Mouse (Mus musculus) lung, postnatal 4 days (tissue): ENCODE results near the gene Rap1gds1.
A peak's percentile ranks its signal among the peaks of the same experiment; 100 is the strongest.

Experiments
- DNase-seq, 2 experiments: peaks; one replicate each; pipeline ENCODE4 v3.0.0; 2021

Rap1gds1 gene

DNA sequence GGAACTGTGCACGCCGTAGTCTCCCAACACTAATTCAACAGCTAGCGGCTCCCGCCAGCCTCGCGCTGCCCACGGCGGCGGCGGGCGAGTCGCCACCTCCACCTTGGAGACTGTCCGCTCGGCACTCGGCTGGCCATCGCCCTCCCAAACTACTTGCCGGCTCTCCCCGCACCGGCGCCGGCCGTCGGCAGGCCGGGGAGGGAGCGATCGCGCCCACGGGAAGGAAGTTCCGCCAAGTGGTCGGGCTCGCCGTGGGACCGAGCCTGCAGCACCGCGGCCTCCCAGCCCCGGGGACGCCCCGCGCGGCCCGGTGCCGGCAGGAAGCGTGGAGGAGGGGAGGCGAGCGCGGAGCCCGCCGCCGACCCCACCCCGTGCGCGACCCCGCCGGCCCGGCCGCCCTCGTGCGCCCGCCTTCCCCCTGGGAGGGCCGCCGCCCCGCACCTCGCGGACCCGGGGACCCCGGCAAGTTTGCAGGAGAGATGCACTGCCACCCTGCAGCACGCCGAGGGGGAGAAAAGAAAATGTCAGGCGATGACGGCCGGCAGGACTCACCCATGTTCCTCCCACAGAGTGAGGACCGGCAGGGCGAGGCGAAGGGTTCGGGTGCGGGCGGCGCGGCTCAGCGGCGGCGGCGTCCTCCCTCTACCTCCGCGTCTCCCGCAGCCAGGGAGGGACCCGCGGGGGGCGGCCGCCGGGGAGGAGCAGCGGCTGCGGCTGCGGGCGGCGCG lies at the start of gene Rap1gds1:
TSS of gene Rap1gds1 (minus strand) at position 718 of the 728 bp plus-strand sequence.
- peak; percentile 76 to 83 for DNase-seq

DNA sequence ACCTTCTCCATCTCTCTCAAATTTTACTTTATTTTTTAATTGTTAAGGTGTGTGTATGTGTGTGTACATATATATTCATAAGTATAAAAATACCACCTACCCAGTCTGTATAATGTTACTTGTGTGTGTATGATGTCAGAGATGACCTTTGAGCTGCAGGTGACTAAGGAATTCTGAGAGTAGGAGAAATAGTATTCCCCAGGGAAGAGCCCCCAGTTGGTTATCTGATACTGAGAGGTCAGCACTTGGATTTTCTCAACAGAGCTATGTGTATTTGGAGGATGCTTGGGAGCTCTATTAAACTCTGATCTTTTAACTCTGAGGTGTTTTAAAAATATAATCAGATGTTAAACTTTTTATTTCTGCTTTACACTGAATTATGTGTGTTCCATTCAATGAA lies 43.4 kb upstream of the Rap1gds1 start:
- DNase-seq, result no peak

DNA sequence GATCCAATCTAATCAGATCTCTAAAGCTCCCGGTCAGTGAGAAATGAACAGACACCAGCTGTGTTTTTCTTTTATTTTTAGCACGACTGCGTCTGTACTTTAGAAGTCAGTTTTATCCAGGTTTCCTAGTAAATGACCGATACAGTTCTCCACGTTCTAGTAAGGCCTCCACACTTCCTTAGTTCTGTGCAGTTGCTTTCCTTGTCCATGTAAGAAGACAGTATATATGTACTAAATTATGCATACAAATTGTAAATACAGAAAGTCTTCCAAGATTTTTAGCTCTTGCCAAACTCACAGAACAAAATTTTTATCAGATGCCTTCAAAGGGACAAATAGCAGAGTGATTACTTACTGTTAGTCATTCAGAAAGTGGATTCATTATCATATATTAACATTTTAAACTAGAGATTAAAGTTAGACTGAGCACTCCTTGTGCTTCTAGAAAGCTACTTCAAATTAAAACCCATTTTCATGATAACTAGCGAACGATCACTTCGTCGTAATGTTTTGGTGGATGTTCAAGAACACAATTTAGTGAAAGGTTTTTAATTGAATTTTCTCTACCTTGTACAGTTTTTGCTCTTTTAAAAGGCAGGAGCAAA lies 41.8 kb upstream of the Rap1gds1 start:
- no peak for DNase-seq

DNA sequence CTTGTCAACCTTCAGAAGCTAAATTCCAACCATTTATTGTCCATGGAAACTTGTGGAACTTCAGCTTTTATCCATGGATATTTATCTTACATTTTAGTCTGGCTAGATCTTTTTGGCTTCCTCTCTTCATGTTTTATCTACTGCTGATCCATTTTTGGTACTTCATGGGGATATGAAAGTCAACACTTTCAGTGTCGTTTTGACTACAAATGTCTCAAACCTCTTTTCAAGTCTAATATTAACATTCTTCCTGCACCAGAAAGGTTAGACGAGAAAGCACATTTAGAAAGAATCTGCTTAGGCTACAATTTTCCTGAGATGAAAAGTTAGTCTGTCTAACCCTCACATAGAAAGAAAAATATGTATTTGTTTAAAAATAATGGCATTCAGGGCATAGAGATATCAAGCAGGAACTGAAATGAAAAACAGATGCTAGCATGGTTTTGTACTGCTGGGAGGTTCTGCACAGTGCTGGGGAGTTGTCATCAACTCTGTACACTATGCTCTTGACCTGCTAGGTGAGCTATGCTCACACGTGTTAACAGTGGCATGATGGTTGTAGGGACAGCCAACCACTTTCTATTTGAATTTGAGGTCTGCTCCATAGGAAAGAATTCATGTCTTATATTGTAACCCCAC lies 37.5 kb upstream of the Rap1gds1 start:
- DNase-seq, result no peak

DNA sequence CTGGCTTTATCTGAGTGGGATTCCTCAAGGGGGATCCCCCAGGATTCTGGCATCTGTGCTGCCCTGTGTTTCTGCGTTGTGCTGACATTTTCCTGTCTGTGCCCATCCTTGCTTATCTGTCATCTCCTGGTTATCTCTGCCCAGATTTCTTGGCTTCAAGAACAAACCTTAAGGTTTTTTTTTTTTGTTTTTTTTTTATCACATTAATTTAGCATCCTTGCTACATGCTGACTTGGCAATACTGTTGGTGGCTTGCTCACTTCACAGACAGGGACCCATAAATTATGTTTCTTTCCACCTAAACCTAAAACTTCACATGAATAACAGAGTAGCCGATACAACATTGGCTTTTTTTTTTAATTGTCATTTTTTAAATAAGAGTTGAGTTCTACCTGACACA lies 36.9 kb upstream of the Rap1gds1 start:
- DNase-seq, result no peak

DNA sequence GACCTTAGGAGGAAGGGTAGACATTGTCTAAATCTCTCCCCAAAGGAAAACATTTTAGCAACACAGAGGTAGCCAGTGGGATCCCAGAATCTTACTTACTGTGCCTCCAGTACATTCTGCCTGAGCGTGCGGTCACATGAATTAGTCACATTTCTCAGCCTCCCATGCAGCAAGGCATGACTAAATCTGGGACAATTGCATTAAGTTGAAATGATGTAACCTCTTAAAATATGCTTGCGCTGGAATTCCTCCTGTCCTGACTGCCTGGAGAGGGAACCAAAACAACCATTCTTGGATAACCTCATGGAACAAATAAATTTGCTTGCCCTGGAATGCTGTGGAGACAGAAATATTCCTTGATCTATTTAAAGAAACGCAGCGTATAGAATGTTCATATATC lies 33.2 kb upstream of the Rap1gds1 start:
- no peak for DNase-seq

DNA sequence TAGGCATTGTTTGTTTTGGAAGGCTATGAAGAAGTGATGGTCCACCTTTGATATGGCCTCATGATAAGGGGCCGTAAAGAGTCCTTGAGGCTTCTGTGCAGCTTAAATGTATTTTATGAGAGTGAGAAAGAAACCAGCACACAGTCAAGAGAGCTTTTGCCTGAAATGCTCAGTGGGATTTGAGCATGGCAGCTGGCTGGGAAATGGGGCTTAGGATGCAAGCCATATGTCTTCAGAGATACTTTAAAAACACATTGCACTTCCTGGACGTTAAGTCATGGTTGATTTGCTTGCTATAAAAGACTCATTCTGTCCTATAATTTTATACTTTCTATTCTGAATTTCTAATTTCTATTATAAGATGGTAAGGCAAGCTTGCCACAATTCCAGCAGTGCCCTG lies 28.9 kb upstream of the Rap1gds1 start:
- DNase-seq, result no peak

DNA sequence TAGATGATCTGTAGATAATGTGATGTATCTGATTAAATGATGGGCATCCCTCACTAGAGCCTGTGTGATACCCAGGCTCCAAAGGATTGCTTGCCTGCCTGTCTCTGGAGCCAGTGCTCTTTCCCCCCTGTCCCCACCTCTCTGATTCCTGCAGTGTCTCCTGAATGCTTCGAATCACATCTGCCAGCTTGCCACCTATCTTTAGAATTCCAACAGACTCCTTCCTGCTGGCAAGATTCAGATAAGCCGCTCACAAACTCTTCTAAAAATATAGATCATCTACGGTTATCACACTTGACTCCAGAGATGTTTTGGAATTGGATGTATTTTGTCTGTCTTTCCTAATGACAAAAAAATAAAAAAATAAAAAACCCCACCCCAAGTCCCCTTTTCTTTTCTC lies 28.3 kb upstream of the Rap1gds1 start:
- DNase-seq, result no peak

DNA sequence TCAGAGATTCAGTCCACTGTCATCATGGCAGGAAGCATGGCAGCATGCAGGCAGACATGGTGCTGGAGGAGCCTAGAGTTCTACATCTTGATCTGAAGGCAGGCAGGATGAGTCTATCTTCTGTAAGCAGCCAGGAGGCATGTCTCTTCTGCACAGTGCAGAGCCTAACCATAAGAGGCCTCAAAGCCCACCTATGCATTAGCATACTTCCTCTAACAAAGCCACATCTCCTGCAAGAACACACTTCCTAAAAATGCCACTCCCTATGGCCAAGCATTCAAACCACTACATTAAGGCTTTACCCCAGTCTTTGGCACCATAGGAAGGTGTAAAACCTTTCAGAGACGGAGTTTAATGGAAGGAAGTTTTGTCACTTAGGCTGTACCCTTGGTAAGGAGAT lies 26.9 kb upstream of the Rap1gds1 start:
- DNase-seq, result no peak

DNA sequence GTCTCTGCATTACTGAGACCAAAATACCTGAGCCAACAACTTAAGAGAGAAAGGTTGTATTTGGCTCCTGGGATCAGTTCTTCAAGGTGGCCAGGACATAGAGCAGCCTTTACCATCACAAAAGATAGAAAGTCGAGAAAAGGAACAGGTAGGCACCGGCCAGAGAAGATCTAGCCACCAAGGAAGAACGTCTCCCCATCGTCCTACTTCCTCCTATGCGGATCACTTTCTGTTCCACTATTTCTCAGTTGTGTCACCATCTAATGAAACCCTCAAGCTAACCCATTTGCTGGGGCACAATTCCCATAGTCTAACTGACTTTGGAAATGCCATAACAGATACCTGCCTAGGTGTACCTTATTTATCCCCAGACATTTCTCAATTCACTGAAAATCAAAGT lies 24.3 kb upstream of the Rap1gds1 start:
- DNase-seq, result no peak

DNA sequence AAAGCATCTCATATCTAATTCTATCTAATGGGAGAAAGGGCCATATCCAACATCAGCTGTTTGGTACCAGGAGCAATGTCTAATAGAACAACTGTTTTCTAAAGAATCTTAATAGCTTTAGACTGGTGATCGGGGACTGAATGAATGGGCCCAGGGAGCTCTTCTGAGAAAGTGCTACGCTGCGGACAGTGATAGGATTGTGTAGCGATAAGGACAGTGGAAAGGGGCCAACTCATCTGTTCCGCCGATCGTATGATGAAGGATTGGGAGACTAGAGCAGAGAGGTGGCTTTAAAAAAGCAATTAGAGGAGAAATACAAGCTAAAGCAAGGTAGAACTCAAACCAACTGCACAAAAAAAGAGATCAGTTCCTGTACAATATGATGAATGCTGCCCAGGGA lies 20.9 kb upstream of the Rap1gds1 start:
- DNase-seq, result no peak

DNA sequence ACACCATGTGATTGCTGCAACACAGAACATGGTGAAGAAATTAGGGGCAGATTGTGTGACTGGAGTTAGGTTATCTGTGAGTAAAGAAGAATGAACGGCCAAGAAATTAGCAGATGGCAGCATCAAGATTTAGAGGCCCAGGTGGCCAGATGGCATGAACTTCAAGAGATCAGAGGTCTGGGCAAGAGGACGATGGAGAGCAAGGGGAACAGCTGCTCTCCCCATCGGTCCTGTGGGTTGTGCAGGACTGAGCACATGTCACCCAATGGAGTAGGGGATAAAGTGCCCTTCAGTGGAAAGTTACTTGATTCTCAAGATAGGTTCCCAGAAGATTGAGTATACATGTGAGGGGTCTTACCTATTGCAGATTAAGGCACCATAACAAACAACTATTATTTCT lies 13.5 kb upstream of the Rap1gds1 start:
- DNase-seq, result no peak

DNA sequence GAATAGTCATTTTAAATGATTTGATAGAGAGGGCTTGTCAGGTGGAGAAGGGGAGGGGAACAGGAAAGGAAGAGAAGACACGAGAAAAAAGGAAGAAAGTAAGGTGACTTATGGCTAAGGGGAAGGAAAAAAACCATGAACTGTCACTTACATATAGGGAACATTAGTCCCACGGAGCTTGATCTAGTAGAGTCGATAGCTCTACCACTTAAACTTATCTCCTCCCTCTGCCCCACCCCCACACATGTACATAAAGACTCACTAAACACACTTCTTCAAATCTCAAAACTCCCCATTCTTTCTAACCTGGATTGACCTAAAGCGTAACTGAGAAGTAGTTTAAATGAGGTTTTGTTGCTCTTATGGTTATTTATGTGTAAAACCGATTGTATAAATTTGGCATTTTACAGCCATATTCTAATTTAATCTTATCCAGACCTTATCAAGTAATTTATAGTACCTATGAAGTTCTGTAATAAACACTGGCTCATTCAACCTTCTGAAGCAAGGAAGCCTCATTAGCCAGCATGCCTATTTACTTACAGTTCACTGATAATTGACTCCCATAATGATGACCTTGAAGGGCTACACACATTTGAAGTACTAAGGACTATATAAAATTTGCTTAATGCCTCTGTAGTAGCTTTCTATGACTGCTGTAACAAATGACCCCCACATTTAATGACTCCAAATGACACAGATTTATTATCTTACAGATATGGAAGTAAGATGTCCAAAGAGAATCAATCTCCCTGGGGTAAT lies 9.0 kb upstream of the Rap1gds1 start:
- no peak for DNase-seq

DNA sequence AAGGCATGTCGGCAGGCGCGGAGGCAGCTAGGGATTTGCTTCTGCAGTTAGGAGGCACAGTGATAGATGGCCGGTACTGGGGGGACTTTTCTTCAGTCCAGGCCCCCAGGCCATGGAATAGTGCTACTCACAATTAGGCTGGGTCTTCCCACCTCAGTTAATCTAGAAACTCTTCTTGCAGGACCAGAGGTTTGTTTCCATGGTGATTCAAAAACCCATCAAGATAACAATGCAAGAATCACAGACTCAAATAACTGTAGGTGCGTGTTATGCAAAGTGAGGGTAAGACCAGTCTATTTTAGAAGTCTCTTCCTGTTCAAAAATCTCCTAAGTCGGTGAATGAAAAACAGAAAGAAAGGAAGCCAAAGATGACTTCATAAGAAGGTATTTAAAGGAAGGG lies 4.8 kb upstream of the Rap1gds1 start:
- no peak for DNase-seq

DNA sequence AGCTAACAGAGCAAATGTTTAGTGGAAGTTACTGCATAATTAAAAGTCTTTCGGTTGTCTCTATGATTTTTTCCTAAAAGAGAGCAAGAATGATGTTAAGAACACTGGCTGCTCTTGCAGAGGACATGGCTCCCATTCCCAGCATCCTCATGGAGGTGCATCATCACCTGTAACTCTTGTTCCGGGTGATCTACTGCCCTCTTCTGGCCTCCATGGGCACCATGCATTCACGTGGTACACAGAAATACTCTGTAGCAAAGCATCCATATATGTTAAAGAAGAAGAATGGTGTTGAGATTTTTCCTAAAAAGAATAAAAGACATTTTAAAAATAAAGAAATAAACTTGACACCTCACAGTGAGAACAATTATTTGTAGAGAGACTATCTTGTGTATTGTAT lies 3.0 kb upstream of the Rap1gds1 start:
- no peak for DNase-seq

DNA sequence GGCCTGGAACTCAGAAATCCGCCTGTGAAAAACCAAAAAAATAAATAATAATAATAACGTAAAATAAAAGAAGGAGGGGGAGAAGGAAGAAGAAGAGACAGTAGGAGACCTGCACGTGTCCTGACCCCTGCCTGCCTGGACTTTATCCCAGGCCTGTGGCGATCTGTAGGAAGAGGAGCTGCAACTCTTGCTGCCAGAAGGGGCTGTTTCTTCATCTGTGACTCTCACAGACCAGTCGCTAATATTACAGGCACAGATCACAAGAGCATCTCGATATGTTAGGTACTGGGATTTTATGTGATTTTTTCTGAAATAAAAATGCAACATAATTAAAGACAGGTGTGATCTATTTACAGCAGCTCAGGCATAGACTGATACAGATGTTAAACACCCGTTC lies 1.1 kb upstream of the Rap1gds1 start:
- no peak for DNase-seq

DNA sequence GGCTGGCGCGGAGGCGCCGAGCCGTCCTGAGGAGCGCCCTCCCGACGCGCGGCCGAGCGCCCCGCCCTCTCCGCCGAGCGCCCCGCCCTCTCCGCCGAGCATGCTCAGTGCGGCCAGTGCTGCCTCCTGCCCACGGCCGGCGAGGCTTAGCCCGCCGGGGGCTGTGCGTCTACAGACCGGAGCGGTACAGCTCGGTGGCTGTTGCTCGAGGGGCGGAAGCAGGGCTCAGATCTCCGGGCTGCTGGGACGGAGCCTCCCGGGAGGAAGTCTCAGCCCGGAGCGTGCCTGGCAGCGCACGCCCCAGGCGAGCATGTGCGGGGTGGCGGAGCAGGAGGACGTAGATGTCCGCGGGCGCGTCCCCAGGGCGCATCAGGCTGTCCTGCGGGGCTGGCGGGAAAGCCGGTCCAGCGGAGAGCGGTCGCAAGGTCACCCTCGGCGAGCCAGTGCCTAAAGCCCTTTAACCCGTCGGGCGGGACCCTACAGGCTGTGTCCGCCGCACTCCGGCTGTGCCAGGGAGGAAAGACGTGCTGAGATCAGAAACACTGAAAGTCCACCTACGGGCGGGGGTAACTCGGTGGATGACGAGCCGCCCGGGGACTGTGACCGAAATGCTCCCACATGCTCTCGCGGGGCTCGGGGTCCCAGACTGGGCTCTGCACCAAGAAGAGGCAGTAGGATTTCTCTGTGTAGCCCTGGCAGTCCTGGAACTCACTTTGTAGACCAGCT lies 495 bp upstream of the Rap1gds1 start:
- peak; percentile 94 to 95 for DNase-seq

DNA sequence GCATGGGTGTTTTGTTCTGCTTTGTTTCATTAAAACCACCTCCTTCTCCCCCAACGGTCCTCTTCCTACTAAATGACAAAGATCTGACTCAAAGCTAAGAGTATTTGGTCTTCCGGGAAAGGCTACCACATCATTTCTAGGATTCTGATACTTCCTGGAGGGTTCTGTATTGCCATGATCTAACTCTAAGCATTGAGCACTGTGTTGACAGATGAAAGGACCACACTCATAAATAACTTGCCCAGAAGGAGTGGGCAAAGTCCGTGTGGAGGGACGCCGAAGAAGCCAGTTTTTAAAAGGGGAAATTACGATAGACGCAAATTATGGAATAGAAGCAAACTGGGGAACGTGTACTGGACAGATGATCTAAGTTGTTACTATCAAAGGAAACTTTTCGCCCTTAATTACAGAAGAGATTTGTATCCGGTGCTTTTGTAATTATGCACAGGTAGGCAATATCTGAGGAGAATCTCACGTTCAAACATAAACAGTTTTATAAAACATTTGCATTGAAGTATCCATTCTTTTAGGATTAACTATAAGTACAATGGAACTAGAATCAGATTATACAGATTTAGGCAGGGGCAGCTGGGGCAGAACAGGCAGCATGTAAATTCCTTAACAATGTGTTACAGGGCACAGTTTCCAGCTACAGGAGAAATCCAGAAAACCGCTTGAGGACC lies 1.1 kb downstream of the Rap1gds1 start:
- DNase-seq, result no peak

DNA sequence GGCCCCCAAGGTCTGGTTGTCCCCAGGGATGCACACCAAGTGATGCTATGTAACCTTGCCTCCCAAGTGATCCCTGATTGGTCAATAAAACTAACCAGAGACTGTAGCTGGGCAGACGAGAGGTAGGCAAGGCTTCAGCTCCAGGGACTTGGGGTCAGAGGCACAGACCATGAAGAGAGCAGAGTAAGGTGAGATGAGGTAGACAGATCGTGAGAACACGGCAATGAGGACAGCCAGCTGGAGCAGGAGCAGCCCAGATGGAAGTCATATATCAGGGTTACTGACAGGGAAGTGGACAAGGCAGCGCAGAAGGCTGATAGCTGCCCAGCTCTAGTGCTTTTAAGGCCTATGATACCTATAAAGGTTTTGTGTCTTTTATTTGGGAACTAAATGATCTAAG lies 5.5 kb downstream of the Rap1gds1 start:
- DNase-seq, result no peak

DNA sequence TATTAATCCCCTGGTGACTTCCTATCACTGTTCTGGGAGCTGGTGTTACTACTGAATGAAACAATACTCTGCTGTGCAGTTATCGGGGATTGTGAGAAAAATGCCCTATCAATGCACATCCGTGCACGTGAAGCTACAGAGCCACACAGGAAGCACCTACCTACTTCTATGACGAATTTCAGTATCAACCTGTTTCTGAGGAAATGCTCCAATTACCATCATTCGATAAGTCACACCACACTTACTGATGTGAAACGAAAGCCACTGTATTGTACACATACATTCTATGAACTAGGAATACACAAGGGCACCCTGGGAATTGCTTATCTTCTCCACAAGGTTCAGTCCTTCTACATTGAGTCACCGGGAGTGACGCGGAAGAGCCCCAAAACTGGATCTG lies 10.9 kb downstream of the Rap1gds1 start:
- DNase-seq, result no peak

DNA sequence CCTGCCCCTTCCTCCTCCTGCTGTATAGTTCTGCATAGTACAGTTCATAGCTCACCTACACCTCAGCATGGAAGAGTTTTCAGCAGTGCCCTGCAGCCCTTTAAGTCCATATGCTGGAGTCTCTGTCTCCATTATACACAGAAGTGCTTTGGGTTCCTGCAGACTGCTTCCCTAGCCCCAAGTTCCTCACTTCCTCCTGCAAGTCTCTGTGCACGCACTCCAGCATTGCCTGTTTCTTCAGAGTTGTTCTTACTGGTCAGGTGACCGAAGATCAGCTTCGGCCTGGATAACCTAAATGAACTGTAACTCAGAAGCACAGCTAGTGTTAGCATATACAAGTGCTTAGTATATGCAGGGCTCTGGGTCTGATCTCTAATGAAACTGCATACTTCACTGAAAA lies 12.9 kb downstream of the Rap1gds1 start:
- peak in 1 of 2 experiments; percentile 15 for DNase-seq
